Mouse (Mus musculus): Measurements from ENCODE around the gene B3galt4. TPM values are rescaled to one million over a fixed set of nuclear protein-coding genes. Genes with fewer than 3 reads are reported as not detected.
A peak's percentile ranks its signal among the peaks of the same experiment; 100 is the strongest.

The B3galt4 gene
- polyA plus RNA-seq, 1 experiment: 0.45 TPM

DNA sequence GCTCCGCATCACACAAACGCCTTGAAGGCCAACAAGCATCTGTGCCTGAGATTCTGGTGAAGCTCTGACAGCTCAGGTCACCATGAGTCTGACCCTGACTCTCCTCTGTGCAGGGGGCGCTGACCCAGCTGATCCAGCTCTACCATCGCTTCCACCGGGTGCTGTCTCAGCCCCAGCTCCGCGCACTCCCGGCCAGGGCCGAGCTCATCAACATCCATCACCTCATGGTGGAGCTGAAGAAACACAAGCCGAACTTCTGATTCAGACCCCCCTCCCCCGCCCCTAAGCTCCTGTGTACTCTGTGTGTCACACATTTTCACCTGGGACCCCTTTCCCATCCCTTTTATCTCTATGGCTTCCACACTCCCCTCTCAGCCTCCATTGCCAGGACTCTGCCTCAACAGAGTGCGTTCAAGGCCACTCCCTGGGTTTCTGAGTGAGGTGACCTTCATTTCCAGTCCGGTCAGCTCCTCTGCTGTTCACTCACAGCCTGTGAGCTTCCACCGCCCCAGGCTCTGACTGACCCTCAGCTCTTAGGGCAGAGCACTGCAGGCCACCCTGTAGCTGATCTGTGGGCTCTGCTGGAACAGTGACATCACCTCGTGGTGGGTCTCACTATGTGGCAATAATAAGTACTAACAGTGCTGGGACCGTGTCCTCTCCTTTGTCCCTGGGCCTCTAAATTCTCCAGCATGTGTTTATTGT, 14.7 kb upstream of the B3galt4 start:
- H3K9me3 ChIP-seq (ENCODE audit: control insufficient read depth, low read length): peaks cover 3% of the 10 kb centered on the region; the same call in 1 of the 2 replicates
- peaks cover 40% of the 10 kb centered on the region for H3K36me3 ChIP-seq (ENCODE audit: control insufficient read depth)
- peaks cover 3% of the 10 kb centered on the region; the same call in 1 of the 2 replicates for H3K4me1 ChIP-seq (ENCODE audit: control insufficient read depth)
- H3K4me3 ChIP-seq (replicated peaks): no peak overlapping the region
- H3K27me3 ChIP-seq (ENCODE audit: control insufficient read depth): no peaks in the 10 kb centered on the region; the same call in 1 of the 2 replicates
- TF ChIP-seq GATA1 (IDR thresholded peaks at IDR 0.05; ENCODE audit: low read length) (no peak), TAL1 (IDR thresholded peaks at IDR 0.05; ENCODE audit: low read length) (no peak)

- Histone ChIP-seq H3K27me3 (ENCODE audit: control insufficient read depth) (no peaks in the 10 kb centered on the region; the same call in 1 of the 2 replicates), H3K36me3 (ENCODE audit: control insufficient read depth) (peaks cover 46% of the 10 kb centered on the region), H3K9me3 (ENCODE audit: control insufficient read depth, low read length) (peaks cover 2% of the 10 kb centered on the region; the same call in 1 of the 2 replicates), H3K4me3 (replicated peaks) (no peak overlapping the region), H3K4me1 (ENCODE audit: control insufficient read depth) (peaks cover 3% of the 10 kb centered on the region; the same call in 1 of the 2 replicates)
- TF ChIP-seq TAL1 (IDR thresholded peaks at IDR 0.05; ENCODE audit: low read length): no peak
- no peak for TF ChIP-seq GATA1 (IDR thresholded peaks at IDR 0.05; ENCODE audit: low read length)
These were observed 14.0 kb upstream of the B3galt4 start for GRCm38 (mm10) chr17:33965082-33965845.

DNA sequence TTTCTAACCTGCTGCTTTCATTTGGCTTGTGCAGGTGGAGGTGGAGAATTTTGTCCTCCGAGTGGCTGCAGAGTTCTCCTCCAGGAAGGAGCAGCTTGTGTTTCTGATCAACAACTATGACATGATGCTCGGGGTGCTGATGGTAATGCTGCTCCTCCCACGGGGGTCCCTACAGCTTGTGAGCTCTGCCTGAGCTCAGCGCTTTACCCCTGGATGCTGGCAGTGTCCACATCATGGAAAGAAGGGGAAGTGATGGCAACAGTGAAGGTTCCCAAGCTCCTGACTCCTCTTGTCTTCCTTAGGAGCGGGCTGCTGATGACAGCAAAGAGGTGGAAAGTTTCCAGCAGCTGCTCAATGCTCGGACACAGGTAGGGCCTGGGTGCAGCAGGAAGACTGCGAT, 11.6 kb upstream of the B3galt4 start:
- Histone ChIP-seq H3K36me3 (ENCODE audit: control insufficient read depth) (peaks cover 70% of the 10 kb centered on the region), H3K9me3 (ENCODE audit: control insufficient read depth, low read length) (no peaks in the 10 kb centered on the region), H3K4me1 (ENCODE audit: control insufficient read depth) (peaks cover 9% of the 10 kb centered on the region), H3K27me3 (ENCODE audit: control insufficient read depth) (no peaks in the 10 kb centered on the region), H3K4me3 (replicated peaks) (no peak overlapping the region)
- TF ChIP-seq TAL1 (IDR thresholded peaks at IDR 0.05; ENCODE audit: low read length) (no peak), GATA1 (IDR thresholded peaks at IDR 0.05; ENCODE audit: low read length) (no peak)

DNA sequence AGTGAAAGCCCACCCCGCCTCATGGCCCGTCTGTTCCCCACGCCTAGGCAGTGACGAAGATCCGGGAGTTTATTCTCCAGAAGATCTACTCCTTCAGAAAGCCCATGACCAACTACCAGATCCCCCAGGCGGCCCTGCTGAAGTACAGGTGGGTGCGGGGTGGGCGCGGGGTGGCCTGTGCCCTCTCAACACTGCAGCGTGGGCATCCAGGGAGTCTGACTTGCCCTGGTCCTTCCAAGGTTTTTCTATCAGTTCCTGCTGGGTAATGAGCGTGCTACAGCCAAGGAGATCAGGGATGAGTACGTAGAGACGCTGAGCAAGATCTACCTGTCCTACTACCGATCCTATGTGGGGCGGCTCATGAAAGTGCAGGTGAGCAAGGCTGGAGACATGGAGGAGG, 8.7 kb upstream of the B3galt4 start:
- no peaks in the 10 kb centered on the region for H3K9me3 ChIP-seq (ENCODE audit: control insufficient read depth, low read length)
- H3K4me1 ChIP-seq (ENCODE audit: control insufficient read depth): peaks cover 23% of the 10 kb centered on the region
- H3K36me3 ChIP-seq (ENCODE audit: control insufficient read depth): peaks cover 62% of the 10 kb centered on the region
- H3K4me3 ChIP-seq (replicated peaks): no peak overlapping the region
- no peak for TF ChIP-seq TAL1 (IDR thresholded peaks at IDR 0.05; ENCODE audit: low read length)
- no peak for TF ChIP-seq GATA1 (IDR thresholded peaks at IDR 0.05; ENCODE audit: low read length)
- no peaks in the 10 kb centered on the region for H3K27me3 ChIP-seq (ENCODE audit: control insufficient read depth)

DNA sequence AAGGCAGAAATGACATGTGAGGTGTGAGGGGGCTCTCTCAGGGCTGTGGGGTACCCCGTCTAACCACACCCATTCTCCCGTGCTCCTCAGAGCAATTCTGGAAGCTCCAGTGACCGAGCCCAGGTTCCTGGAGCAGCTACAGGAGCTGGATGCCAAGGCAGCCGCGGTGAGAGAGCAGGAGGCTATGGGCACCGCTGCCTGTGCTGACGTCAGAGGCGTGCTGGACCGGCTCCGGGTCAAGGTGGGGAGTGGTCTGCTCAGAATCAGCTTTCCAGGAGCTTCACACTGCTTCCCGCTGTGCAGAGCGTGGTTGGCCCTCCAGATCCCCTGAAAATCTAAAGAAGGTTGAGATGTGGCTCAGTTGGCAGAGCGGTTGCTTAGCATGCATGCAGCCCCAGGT, 7.8 kb upstream of the B3galt4 start:
- no peaks in the 10 kb centered on the region for H3K9me3 ChIP-seq (ENCODE audit: control insufficient read depth, low read length)
- H3K4me3 ChIP-seq (replicated peaks): no peak overlapping the region
- peaks cover 66% of the 10 kb centered on the region for H3K36me3 ChIP-seq (ENCODE audit: control insufficient read depth)
- TF ChIP-seq GATA1 (IDR thresholded peaks at IDR 0.05; ENCODE audit: low read length) (no peak), TAL1 (IDR thresholded peaks at IDR 0.05; ENCODE audit: low read length) (no peak)
- no peaks in the 10 kb centered on the region for H3K27me3 ChIP-seq (ENCODE audit: control insufficient read depth)
- H3K4me1 ChIP-seq (ENCODE audit: control insufficient read depth): peaks cover 31% of the 10 kb centered on the region

DNA sequence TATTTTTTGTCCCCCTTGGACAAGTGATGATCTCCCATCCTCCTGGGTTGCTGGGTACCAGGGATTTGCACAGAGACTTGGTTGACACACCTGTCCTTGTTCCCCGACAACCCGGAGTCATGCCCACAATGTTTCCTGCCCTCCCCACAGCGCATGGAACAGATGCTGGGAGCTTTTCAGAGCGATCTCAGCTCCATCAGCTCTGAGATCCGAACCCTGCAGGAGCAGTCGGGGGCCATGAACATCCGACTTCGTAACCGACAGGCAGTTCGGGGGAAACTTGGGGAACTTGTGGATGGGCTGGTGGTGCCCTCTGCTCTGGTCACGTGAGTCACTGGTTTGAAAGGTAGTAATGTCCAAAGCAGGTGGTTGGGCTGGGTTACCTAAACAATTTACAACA, 7.2 kb upstream of the B3galt4 start:
- TF ChIP-seq GATA1 (IDR thresholded peaks at IDR 0.05; ENCODE audit: low read length): no peak
- TF ChIP-seq TAL1 (IDR thresholded peaks at IDR 0.05; ENCODE audit: low read length): no peak
- Histone ChIP-seq H3K36me3 (ENCODE audit: control insufficient read depth) (peaks cover 68% of the 10 kb centered on the region), H3K4me3 (replicated peaks) (no peak overlapping the region), H3K4me1 (ENCODE audit: control insufficient read depth) (peaks cover 37% of the 10 kb centered on the region), H3K9me3 (ENCODE audit: control insufficient read depth, low read length) (no peaks in the 10 kb centered on the region), H3K27me3 (ENCODE audit: control insufficient read depth) (no peaks in the 10 kb centered on the region)

DNA sequence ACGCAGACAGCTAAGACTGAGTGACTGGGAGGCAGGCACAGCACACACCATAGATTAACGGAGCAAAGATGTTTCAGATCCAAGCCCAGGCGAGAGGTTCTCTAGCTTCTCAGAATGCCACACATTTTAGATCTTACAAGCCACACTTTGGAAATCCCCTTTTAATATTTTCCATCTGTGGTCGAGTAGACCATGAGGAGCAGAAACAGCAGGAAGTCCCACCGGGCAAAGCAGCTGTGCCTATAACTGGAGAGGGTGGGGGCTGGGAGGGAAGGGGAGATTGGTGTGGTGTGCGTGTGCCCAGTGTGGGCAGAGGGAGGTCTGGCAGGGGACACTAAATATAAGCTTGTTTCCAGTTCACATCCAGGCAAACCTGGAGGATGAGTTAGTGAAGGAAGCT, 6.2 kb upstream of the B3galt4 start:
- Histone ChIP-seq H3K36me3 (ENCODE audit: control insufficient read depth) (peaks cover 68% of the 10 kb centered on the region), H3K4me1 (ENCODE audit: control insufficient read depth) (peaks cover 47% of the 10 kb centered on the region), H3K27me3 (ENCODE audit: control insufficient read depth) (no peaks in the 10 kb centered on the region), H3K9me3 (ENCODE audit: control insufficient read depth, low read length) (no peaks in the 10 kb centered on the region), H3K4me3 (replicated peaks) (no peak overlapping the region)
- TF ChIP-seq GATA1 (IDR thresholded peaks at IDR 0.05; ENCODE audit: low read length): no peak
- no peak for TF ChIP-seq TAL1 (IDR thresholded peaks at IDR 0.05; ENCODE audit: low read length)

GRCm38 (mm10) chr17:33956336-33956735, 5.0 kb upstream of the B3galt4 start:
- no peak for TF ChIP-seq TAL1 (IDR thresholded peaks at IDR 0.05; ENCODE audit: low read length)
- TF ChIP-seq GATA1 (IDR thresholded peaks at IDR 0.05; ENCODE audit: low read length): no peak
- H3K27me3 ChIP-seq (ENCODE audit: control insufficient read depth): no peaks in the 10 kb centered on the region
- peak overlapping the region; percentile 91 for H3K4me3 ChIP-seq (replicated peaks)
- peaks cover 58% of the 10 kb centered on the region for H3K4me1 ChIP-seq (ENCODE audit: control insufficient read depth)
- H3K36me3 ChIP-seq (ENCODE audit: control insufficient read depth): peaks cover 72% of the 10 kb centered on the region
- H3K9me3 ChIP-seq (ENCODE audit: control insufficient read depth, low read length): no peaks in the 10 kb centered on the region

DNA sequence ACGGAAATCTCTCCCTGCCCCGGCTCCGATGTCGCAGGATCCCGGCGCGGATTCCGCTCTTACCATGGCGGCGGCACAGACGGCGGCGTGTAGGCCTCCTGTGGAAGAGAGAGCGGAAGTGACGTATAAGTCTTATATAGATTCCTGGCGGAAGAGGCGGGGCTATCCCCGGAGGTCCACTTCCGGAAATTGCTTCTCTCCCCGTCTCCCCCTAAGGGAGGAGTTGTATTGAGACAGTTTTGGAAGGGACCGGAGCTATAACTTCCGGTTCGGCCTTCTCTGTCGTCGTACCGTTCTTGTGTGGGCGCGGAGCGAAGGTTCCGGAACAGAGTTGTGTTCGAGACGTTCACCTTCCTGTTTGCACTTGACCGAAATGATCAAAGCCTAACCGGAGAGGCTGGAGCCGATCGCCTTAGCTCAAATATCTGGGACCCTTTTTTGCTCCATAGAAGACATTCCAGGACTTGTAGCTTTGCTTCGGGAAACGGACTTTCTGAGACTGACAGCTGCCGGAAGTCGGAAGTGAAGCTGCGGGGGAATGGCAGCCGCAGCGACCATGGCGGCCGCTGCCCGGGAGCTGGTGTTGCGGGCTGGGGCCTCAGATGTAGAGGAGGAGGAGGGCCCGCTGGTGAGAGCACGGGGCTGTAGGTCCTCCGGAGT, 4.4 kb upstream of the B3galt4 start, which contains the start of the genes Vps52 and Rps18:
Gene Vps52, plus strand, starts transcription at position 258 of the 660 bp plus-strand sequence.
Gene Rps18, minus strand, starts transcription at position 447 of the 660 bp plus-strand sequence.
- H3K27me3 ChIP-seq (ENCODE audit: control insufficient read depth): no peaks in the 10 kb centered on the region
- peaks cover 72% of the 10 kb centered on the region for H3K36me3 ChIP-seq (ENCODE audit: control insufficient read depth)
- H3K4me1 ChIP-seq (ENCODE audit: control insufficient read depth): peaks cover 65% of the 10 kb centered on the region
- TF ChIP-seq GATA1 (IDR thresholded peaks at IDR 0.05; ENCODE audit: low read length) (no peak), TAL1 (IDR thresholded peaks at IDR 0.05; ENCODE audit: low read length) (no peak)
- H3K4me3 ChIP-seq (replicated peaks): peak within 1 kb of the TSS; percentile 91
- H3K9me3 ChIP-seq (ENCODE audit: control insufficient read depth, low read length): no peaks in the 10 kb centered on the region

Data from erythroblast, embryonic 14.5 days (primary cell).